Mouse (Mus musculus) ES-Bruce4 (cell line): Measurements from ENCODE around the gene Ak7. TPM values are rescaled to one million over a fixed set of nuclear protein-coding genes. Genes with fewer than 3 reads are reported as not detected.
A peak's percentile ranks its signal among the peaks of the same experiment; 100 is the strongest.

Experiments
- H3K27ac ChIP-seq: 2 replicates; pipeline ENCODE4 v1.5.1; 2012; ENCODE audit warnings: low read length, inconsistent platforms; ENCODE audit not compliant: insufficient read depth
- H3K27me3 ChIP-seq: 2 replicates; pipeline ENCODE4 v1.6.1; 2012; ENCODE audit warnings: mild to moderate bottlenecking, low read length, inconsistent platforms; ENCODE audit not compliant: control insufficient read depth, poor library complexity, insufficient read depth, severe bottlenecking
- H3K36me3 ChIP-seq: 2 replicates; pipeline ENCODE4 v1.6.1; 2012; ENCODE audit warnings: inconsistent platforms, mild to moderate bottlenecking, low read length, moderate library complexity; ENCODE audit not compliant: control insufficient read depth, poor library complexity, insufficient read depth, severe bottlenecking
- H3K4me1 ChIP-seq: one replicate; pipeline ENCODE4 v1.8.1; 2011; ENCODE audit warnings: low read length; ENCODE audit not compliant: control insufficient read depth, insufficient read depth
- H3K4me3 ChIP-seq: 2 replicates; pipeline ENCODE4 v1.5.1; 2011; ENCODE audit warnings: low read depth, mild to moderate bottlenecking, low read length
- H3K9ac ChIP-seq: 2 replicates; pipeline ENCODE4 v1.6.1; 2012; ENCODE audit warnings: low read depth, mild to moderate bottlenecking, inconsistent platforms; ENCODE audit not compliant: poor library complexity, severe bottlenecking
- H3K9me3 ChIP-seq: replicated peaks from 2 replicates; pipeline ENCODE4 v1.6.1; 2012; ENCODE audit warnings: mild to moderate bottlenecking, low read length, inconsistent platforms; ENCODE audit not compliant: control insufficient read depth, poor library complexity, insufficient read depth, severe bottlenecking
- CTCF ChIP-seq: IDR thresholded peaks from one replicate; pipeline ENCODE4 v1.8.1; 2011; ENCODE audit warnings: low read depth, low read length
- EP300 ChIP-seq: IDR thresholded peaks from 2 replicates; pipeline ENCODE4 v1.6.1; 2011; ENCODE audit warnings: low read depth, low read length; ENCODE audit not compliant: insufficient read depth
- POLR2A ChIP-seq: IDR thresholded peaks from one replicate; pipeline ENCODE4 v1.8.1; 2011; ENCODE audit warnings: low read length; ENCODE audit not compliant: insufficient read depth
- polyA plus RNA-seq: library from polyadenylated mRNA; stranded (reverse); fragments of >200 nt; gene quantifications from 2 replicates; pipeline ENCODE4 v1.2.4, GENCODE M21; 2011; ENCODE audit warnings: low read depth; ENCODE audit not compliant: missing spikeins, insufficient read depth, insufficient read length

Gene Ak7
- polyA plus RNA-seq, 1 experiment: 0.73 TPM

GRCm38 (mm10) chr12:105757816-105758497 is 52.2 kb downstream of the Ak7 start:
- Histone ChIP-seq H3K27me3 (no peaks in the 10 kb centered on the region), H3K27ac (peak overlapping the region; percentile 71), H3K36me3 (no peaks in the 10 kb centered on the region), H3K4me1 (peaks cover 5% of the 10 kb centered on the region), H3K9ac (0 out of 2 replicates have a peak overlapping the region, but pooled peaks have one; percentile 22), H3K9me3 (no peaks in the 10 kb centered on the region), H3K4me3 (no peak overlapping the region)
- TF ChIP-seq CTCF: no peak
- peak; percentile 90 for TF ChIP-seq EP300

GRCm38 (mm10) chr12:105758911-105759310 is 53.1 kb downstream of the Ak7 start:
- H3K9me3 ChIP-seq: no peaks in the 10 kb centered on the region
- TF ChIP-seq EP300: no peak
- TF ChIP-seq CTCF: no peak
- no peaks in the 10 kb centered on the region for H3K36me3 ChIP-seq
- no peaks in the 10 kb centered on the region for H3K27me3 ChIP-seq
- peak overlapping the region; percentile 71 for H3K27ac ChIP-seq
- H3K9ac ChIP-seq: no peak overlapping the region
- H3K4me1 ChIP-seq: peaks cover 5% of the 10 kb centered on the region
- H3K4me3 ChIP-seq: no peak overlapping the region

GRCm38 (mm10) chr12:105759849-105760478 is 54.2 kb downstream of the Ak7 start:
- H3K9me3 ChIP-seq: no peaks in the 10 kb centered on the region
- no peak overlapping the region for H3K9ac ChIP-seq
- no peak overlapping the region for H3K4me3 ChIP-seq
- H3K4me1 ChIP-seq: peaks cover 5% of the 10 kb centered on the region
- H3K27me3 ChIP-seq: no peaks in the 10 kb centered on the region
- TF ChIP-seq CTCF (no peak), EP300 (no peak), POLR2A (no peak)
- H3K27ac ChIP-seq: no peak overlapping the region
- H3K36me3 ChIP-seq: no peaks in the 10 kb centered on the region

GRCm38 (mm10) chr12:105761171-105761570 is 55.4 kb downstream of the Ak7 start:
- no peak overlapping the region for H3K9ac ChIP-seq
- no peak overlapping the region for H3K4me3 ChIP-seq
- H3K27me3 ChIP-seq: no peaks in the 10 kb centered on the region
- peaks cover 5% of the 10 kb centered on the region for H3K4me1 ChIP-seq
- no peaks in the 10 kb centered on the region for H3K36me3 ChIP-seq
- H3K27ac ChIP-seq: no peak overlapping the region
- TF ChIP-seq POLR2A: no peak
- TF ChIP-seq EP300: no peak
- TF ChIP-seq CTCF: no peak
- no peaks in the 10 kb centered on the region for H3K9me3 ChIP-seq

GRCm38 (mm10) chr12:105761629-105762028 is 55.9 kb downstream of the Ak7 start:
- Histone ChIP-seq H3K4me1 (peaks cover 5% of the 10 kb centered on the region), H3K27ac (no peak overlapping the region), H3K9ac (no peak overlapping the region), H3K9me3 (no peaks in the 10 kb centered on the region), H3K36me3 (no peaks in the 10 kb centered on the region), H3K27me3 (no peaks in the 10 kb centered on the region), H3K4me3 (no peak overlapping the region)
- TF ChIP-seq EP300: no peak
- TF ChIP-seq CTCF: no peak
- no peak for TF ChIP-seq POLR2A

GRCm38 (mm10) chr12:105769700-105770099 is 63.9 kb downstream of the Ak7 start:
- no peak overlapping the region for H3K27ac ChIP-seq
- TF ChIP-seq CTCF (no peak), POLR2A (no peak), EP300 (no peak)
- H3K36me3 ChIP-seq: no peaks in the 10 kb centered on the region
- H3K4me3 ChIP-seq: no peak overlapping the region
- H3K27me3 ChIP-seq: no peaks in the 10 kb centered on the region
- no peak overlapping the region for H3K9ac ChIP-seq
- H3K9me3 ChIP-seq: no peaks in the 10 kb centered on the region
- no peaks in the 10 kb centered on the region for H3K4me1 ChIP-seq
